Mouse (Mus musculus): Measurements from ENCODE around the gene Rtp3.

DNA sequence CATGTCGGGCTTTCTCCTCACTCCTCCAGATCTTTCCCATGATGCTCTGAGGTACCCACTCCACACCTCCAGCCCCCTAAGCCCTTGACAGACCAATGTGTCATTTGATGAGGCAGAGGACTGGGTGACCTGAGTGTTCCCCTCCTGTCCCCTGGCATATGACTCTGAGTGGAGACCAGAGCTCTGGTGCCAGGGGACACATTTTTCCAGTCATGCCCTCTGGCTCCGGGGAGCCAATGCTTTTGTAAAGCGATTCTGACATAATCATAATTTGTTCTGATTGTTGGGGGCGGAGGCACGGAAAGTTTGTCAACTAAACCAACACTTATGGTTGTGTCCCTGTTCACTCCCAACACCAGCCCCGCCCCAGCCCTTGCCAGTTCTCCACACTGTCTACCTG, 34.4 kb downstream of the Rtp3 start:
- no peak for TF ChIP-seq CTCF (IDR thresholded peaks at IDR 0.05)
- TF ChIP-seq EP300 (IDR thresholded peaks at IDR 0.05), result no peak

Measured in lung, postnatal 0 days (tissue).